Mouse (Mus musculus): ENCODE results near the gene Grwd1. TPM values are rescaled to one million over a fixed set of nuclear protein-coding genes. Genes with fewer than 3 reads are reported as not detected.
A peak's percentile ranks its signal among the peaks of the same experiment; 100 is the strongest.
"Not testable (repeated sequence)": the region's sequence is repeated elsewhere in the genome, so short reads cannot be mapped to it uniquely, and the experiment has no call there.

The Grwd1 gene
- 10 to 100 TPM; 21.0 to 22.2 TPM for total RNA-seq (2021)
- long read RNA-seq, experiment 1, transcript Grwd1-201 (7 exons, 1,898 nt): major isoform, 36 of 47 reads
- long read RNA-seq, experiment 1, transcript Grwd1-203 (6 exons, 1,783 nt): minor isoform, 6 of 47 reads
- long read RNA-seq, experiment 1, partial matches to known transcripts: 3 of 47 reads
- long read RNA-seq, experiment 1, other reads (novel, unspliced or antisense): 2 of 47 reads
- long read RNA-seq, experiment 2, transcript Grwd1-201 (7 exons, 1,898 nt): major isoform, 29 of 34 reads
- long read RNA-seq, experiment 2, partial matches to known transcripts: 1 of 34 reads
- long read RNA-seq, experiment 2, other reads (novel, unspliced or antisense): 2 of 34 reads

GRCm38 (mm10) chr7:45830427-45831127 lies at the start of gene Grwd1:
Grwd1 (minus strand) TSS chr7:45830944.
- peak; percentile 87 to 90 for DNase-seq (ENCODE audit: low spot score in 2 of 2)
- intact Hi-C loops (cut with DNase I): no loop called here

DNA sequence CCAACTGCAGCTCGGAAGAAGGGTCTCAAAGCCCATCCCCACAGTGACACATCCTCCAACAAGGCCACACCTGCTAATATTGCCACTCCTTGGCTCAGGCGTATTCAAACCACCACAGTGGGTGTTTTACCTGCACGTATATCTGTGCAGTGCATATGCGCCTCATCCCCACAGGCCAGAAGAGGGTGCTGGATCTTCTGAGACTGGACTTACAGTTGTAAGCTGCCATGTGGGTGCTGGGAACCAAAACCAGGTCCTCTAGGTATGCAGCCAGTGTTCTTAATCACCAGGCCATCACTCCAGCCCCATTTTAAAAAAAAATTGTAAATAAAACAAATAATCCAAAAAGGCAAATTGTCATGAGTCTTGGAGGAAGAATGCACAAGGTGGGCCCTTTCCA lies 49.8 kb upstream of the Grwd1 start:
- DNase-seq (ENCODE audit: low spot score in 2 of 2): no peak
- intact Hi-C loops (cut with DNase I): no loop called here

- intact Hi-C loops (cut with DNase I); DNase-seq (ENCODE audit: low spot score in 2 of 2): not testable (repeated sequence)
Measured at GRCm38 (mm10) chr7:45878278-45878677, 47.5 kb upstream of the Grwd1 start, which contains the start of gene Grin2d. Grin2d (minus strand) TSS chr7:45878378.

DNA sequence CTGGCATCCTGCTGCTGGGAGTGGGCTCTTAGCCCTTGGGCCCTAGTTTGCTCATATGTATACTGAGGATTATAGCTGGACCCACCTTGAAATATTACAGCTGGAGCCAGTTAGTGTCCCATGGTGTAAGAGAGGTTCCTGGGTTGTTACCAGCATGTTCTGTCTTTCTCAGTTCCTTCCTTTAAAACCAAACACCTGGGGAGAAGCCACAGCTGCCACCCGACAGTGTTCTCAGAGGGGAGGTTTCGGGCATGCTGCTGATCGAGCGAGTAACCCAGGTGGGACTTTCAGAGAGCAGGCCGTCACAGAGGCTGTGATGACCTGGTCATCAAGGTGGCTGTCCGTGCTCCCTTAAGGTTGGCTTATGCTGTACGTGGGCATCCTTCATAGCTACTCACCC lies 46.2 kb upstream of the Grwd1 start:
- no peak for DNase-seq (ENCODE audit: low spot score in 2 of 2)
- intact Hi-C loops (cut with DNase I): no loop called here

DNA sequence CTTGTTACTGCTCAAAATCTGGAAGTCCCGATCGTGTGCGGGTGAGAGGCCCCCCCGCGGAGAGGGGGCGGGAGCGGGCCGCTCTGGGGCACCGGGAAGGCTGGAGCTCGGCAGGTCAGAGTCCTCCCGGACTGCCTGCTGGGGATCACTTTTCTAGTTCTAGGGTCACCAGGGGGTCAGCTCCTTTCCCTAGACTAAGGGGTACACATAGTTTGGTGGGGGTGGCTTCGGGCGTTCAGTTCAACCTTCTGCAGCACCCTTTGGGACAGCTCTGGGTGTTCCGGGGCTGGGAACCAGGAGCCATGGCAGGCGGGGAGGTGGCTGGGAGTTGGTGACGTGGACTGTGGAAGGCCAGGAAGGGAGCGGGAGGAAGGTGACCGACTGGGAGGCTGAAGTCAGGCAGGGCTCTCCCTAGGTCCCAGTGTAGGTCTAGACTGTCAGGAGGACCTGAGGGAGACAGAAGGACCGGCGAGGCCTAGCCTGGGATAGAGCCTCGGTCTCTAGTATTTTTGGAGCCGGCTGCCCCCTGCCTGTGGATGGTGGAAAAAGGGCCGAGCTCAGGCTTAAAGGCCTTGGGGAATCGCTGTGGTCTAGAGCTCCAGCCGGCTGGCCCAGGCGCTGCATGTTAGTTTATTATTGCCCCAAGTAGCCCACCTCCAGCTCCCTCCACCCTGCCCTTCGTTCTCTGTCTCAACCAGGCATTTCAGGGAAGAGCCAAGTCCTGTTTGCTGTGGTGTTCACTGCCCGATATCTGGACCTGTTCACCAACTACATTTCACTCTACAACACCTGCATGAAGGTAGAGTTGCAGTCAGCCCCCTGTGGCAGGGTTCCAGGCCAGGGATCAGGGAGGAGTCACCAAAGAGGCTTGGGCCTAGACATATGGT lies 42.6 kb upstream of the Grwd1 start:
- peak in 1 of 2 experiments; percentile 40 for DNase-seq (ENCODE audit: low spot score in 2 of 2)
- intact Hi-C loops (cut with DNase I): loop anchor here (5.0 kb wide), 1 partner anchor 64 kb away; no protein-coding TSS in a partner anchor

- peak; percentile 91 to 93 for DNase-seq (ENCODE audit: low spot score in 2 of 2)
- intact Hi-C loops (cut with DNase I): loop anchor here (5.0 kb wide), 1 partner anchor 65 kb away; no protein-coding TSS in a partner anchor
Measured at GRCm38 (mm10) chr7:45872624-45873023, 41.9 kb upstream of the Grwd1 start, which contains the start of gene Kdelr1. Kdelr1 (plus strand) TSS chr7:45872772.

GRCm38 (mm10) chr7:45870282-45871058 lies 39.7 kb upstream of the Grwd1 start:
- no peak for DNase-seq (ENCODE audit: low spot score in 2 of 2)
- intact Hi-C loops (cut with DNase I): loop anchor here (2.0 to 5.0 kb wide), 2 partner anchors 67 to 138 kb away; no protein-coding TSS in a partner anchor

GRCm38 (mm10) chr7:45869787-45870186 lies 39.0 kb upstream of the Grwd1 start:
- intact Hi-C loops (cut with DNase I): loop anchor here (2.0 to 5.0 kb wide), 2 partner anchors 68 to 139 kb away; no protein-coding TSS in a partner anchor
- no peak for DNase-seq (ENCODE audit: low spot score in 2 of 2)

DNA sequence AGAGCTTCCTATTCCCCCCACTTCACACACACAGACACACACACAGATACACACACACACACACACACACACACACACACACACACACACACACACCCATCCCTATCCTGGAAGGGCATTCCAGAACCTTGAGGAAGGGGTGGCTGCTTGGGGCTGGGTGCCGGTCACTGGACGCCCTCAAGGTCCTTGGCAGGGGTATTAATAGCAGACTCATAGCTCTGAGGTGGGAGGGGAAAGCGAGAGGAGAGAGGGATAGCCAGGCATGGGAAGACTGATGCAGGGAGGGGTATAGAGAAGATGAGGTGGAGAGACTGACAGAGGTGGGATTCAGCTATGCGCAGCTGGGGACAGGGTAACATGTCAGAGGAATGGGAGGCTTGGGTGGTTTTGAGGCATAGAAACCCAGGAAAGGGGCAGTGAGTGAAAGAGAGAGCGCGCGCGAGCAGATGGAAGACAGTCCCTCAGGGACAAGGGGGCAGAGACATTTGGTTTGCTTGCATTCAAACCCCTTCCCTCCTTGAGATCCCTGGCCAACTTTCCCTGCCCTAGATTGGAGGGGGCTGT lies 38.4 kb upstream of the Grwd1 start:
- no peak for DNase-seq (ENCODE audit: low spot score in 2 of 2)
- intact Hi-C loops (cut with DNase I): no loop called here

DNA sequence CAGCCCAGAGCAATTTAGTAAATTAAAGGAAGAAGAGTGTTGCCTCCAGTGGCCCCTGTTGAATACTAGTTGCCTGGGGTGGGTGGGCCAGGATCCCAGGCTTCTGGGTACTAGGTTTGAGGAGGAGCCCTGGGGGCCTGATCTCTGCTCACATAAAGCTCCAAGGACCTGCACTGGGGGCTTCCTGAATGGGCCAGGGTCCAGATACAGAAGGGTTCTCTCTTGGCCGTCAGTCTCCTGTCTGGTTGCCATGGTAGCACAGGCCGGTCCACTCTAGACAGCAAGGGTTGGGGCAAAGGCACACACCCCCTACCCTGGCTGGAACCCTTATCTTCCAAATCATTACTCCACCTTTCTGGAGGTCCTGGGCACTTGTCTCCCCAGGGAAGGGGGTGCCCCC lies 37.1 kb upstream of the Grwd1 start:
- DNase-seq (ENCODE audit: low spot score in 2 of 2): no peak
- intact Hi-C loops (cut with DNase I): no loop called here

DNA sequence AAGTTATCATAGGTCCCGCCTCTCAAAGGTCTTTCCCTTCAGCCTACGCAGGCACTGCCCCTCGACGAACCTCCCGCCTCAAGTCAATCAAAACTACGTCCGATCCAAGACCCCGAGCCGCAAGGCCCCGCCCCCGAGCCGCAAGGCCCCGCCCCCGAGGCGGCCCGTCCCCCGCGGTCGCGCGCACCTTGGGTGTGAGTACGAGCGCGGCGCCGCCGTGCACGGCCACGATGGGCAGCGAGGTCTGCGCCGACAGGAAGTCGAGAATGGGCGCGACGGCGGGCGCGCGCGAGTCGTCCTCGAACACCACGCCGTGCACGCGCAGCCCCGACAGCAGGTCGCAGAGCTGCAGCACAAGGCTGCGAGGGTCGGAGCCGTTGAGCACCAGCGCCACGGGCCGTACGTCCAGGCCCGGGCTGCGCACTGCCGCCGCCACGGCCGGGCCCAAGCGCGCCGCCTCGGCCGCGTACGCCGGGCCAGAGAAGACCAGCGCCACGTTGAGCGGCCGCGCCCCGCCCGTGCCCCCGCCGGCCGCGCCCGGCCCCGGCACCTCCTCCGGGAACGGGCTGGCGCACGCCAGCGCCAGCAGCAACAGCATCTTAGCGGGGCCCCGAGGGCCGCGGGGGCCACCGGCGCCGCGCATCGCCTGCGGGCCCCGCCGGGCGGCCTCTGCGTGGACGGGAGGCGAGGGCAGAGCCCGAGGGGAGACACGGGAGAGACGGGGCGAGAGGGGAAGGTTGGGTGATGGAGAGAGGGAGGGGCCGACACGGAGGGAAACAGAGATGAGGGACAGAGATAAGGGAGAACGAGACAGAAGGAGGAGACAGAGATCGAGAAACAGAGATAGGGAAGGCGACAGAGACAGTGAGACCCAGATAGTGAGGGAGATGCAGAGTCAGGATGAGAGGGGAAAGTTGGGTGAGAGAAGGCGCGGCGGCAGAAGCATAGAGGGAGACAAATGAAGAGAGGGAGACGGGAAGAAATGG lies 35.5 kb upstream of the Grwd1 start:
- intact Hi-C loops (cut with DNase I): no loop called here
- DNase-seq (ENCODE audit: low spot score in 2 of 2): peak; percentile 86 to 93

- intact Hi-C loops (cut with DNase I): no loop called here
- no peak for DNase-seq (ENCODE audit: low spot score in 2 of 2)
Measured at GRCm38 (mm10) chr7:45864435-45864834, 33.7 kb upstream of the Grwd1 start.

- intact Hi-C loops (cut with DNase I): no loop called here
- no peak for DNase-seq (ENCODE audit: low spot score in 2 of 2)
Measured at GRCm38 (mm10) chr7:45862804-45863203, 32.1 kb upstream of the Grwd1 start.

- DNase-seq (ENCODE audit: low spot score in 2 of 2): no peak
- intact Hi-C loops (cut with DNase I): no loop called here
Measured at GRCm38 (mm10) chr7:45859008-45859407, 28.3 kb upstream of the Grwd1 start.

GRCm38 (mm10) chr7:45856950-45857901 lies 26.5 kb upstream of the Grwd1 start:
- DNase-seq (ENCODE audit: low spot score in 2 of 2): no peak
- intact Hi-C loops (cut with DNase I): no loop called here

GRCm38 (mm10) chr7:45853089-45853488 lies 22.3 kb upstream of the Grwd1 start:
- no peak for DNase-seq (ENCODE audit: low spot score in 2 of 2)
- intact Hi-C loops (cut with DNase I): no loop called here

All from left cerebral cortex, postnatal 14 days (tissue).